Mouse (Mus musculus) CH12.LX (cell line): ENCODE data around the gene Hapln1.
A peak's percentile ranks its signal among the peaks of the same experiment; 100 is the strongest.

Source experiments
- CHD1 ChIP-seq: IDR thresholded peaks from 2 replicates; pipeline ENCODE4 v1.6.1; 2012; ENCODE audit warnings: low read depth, low read length, improper control_type of control experiment, inconsistent platforms
- CHD2 ChIP-seq: IDR thresholded peaks from 2 replicates; pipeline ENCODE4 v1.6.1; 2011; ENCODE audit warnings: low read length, improper control_type of control experiment
- CTCF ChIP-seq, 2 experiments: IDR thresholded peaks in 1 of 2; conservative IDR thresholded peaks in 1 of 2; 2 replicates each; pipeline ENCODE4 v1.5.1; 2011 to 2012; ENCODE audit warnings: low read depth in 2 of 2, low read length in 2 of 2, improper control_type of control experiment in 1 of 2, inconsistent platforms in 1 of 2, mild to moderate bottlenecking in 1 of 2, moderate library complexity in 1 of 2
- E2F4 ChIP-seq: IDR thresholded peaks from 2 replicates; pipeline ENCODE4 v1.6.1; 2011; ENCODE audit warnings: low read depth, low read length, improper control_type of control experiment; ENCODE audit not compliant: insufficient replicate concordance
- EP300 ChIP-seq: IDR thresholded peaks from 2 replicates; pipeline ENCODE4 v1.6.1; 2011; ENCODE audit warnings: low read length, improper control_type of control experiment
- JUN ChIP-seq: IDR thresholded peaks from 2 replicates; pipeline ENCODE4 v1.6.1; 2011; ENCODE audit warnings: low read depth, mild to moderate bottlenecking, low read length, improper control_type of control experiment, moderate library complexity; ENCODE audit not compliant: insufficient read depth
- KAT2A ChIP-seq: IDR thresholded peaks from 2 replicates; pipeline ENCODE4 v1.6.1; 2012; ENCODE audit warnings: low read length, improper control_type of control experiment, inconsistent platforms; ENCODE audit not compliant: insufficient replicate concordance
- MXI1 ChIP-seq: IDR thresholded peaks from 2 replicates; pipeline ENCODE4 v1.6.1; 2011; ENCODE audit warnings: mild to moderate bottlenecking, low read depth, low read length, improper control_type of control experiment
- POLR2A ChIP-seq: IDR thresholded peaks from 2 replicates; pipeline ENCODE4 v1.6.1; 2011; ENCODE audit warnings: low read depth, mild to moderate bottlenecking, improper control_type of control experiment, low read length
- RCOR1 ChIP-seq: conservative IDR thresholded peaks from 2 replicates; pipeline ENCODE4 v1.6.1; 2012; ENCODE audit warnings: low read depth, mild to moderate bottlenecking, inconsistent platforms, low read length, improper control_type of control experiment
- TBP ChIP-seq: conservative IDR thresholded peaks from 2 replicates; pipeline ENCODE4 v1.6.1; 2011; ENCODE audit warnings: low read depth, low read length, improper control_type of control experiment
- TCF12 ChIP-seq: IDR thresholded peaks from 2 replicates; pipeline ENCODE4 v1.6.1; 2014; ENCODE audit warnings: low read depth, mild to moderate bottlenecking, inconsistent platforms, low read length, improper control_type of control experiment

DNA sequence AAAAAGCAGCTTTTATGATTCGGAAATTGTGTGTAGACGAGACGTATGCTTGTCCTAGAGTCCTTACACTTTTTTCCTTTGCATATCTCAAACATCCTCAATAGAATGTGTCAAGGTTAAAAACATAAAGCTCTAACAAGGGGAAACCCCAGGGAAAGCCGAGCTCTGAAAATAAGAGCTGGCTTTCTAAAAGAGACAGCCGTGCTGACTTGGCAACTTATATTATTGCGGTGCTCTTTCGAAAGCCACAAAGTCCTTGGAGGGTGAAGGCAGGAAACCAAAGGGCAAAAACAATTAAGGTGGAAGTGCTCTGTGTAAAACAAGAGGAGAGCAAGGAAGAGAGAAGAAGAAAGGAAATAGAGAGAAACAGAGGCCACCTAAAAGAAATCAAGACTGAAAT, 60.9 kb downstream of the Hapln1 start:
- TF ChIP-seq POLR2A (no peak), RCOR1 (no peak), CTCF (conservative IDR thresholded peaks at IDR 0.05 in 1 of 2, IDR thresholded peaks at IDR 0.05 in 1 of 2; ENCODE audit: low read depth in 2 of 2, low read length in 2 of 2) (no peak), JUN (no peak), CHD2 (no peak), TCF12 (no peak), TBP (no peak), KAT2A (no peak), MXI1 (no peak), EP300 (peak; percentile 7; the same call in 1 of the 2 replicates), E2F4 (no peak), CHD1 (no peak)
